Mouse (Mus musculus) neural tube, embryonic 11.5 days (tissue): ENCODE results near the gene Art5. TPM values are rescaled to one million over a fixed set of nuclear protein-coding genes. Genes with fewer than 3 reads are reported as not detected.

Experiments used
- ATAC-seq: fragments of 200-750 bp; cut with Nextera tagmentation; 2 replicates; pipeline ENCODE4 v1.8.0; 2017; ENCODE audit warnings: moderate number of reproducible peaks, mild to moderate bottlenecking, moderate TSS enrichment, moderate library complexity; ENCODE audit not compliant: insufficient read depth, low FRiP score, low TSS enrichment
- DNase-seq: peaks from one replicate; pipeline ENCODE4 v3.0.0-alpha.2; 2015; ENCODE audit warnings: low spot score
- H3K27ac ChIP-seq: fragments of 300-500 bp; sonication (generic); 2 replicates; pipeline ENCODE4 v1.5.1; 2014; ENCODE audit warnings: low read depth, mild to moderate bottlenecking, low read length
- H3K27me3 ChIP-seq: fragments of 300-500 bp; sonication (generic); 2 replicates; pipeline ENCODE4 v1.6.1; 2014; ENCODE audit warnings: mild to moderate bottlenecking, low read length, mixed read lengths; ENCODE audit not compliant: control insufficient read depth, insufficient read depth
- H3K36me3 ChIP-seq: fragments of 300-500 bp; sonication (generic); 2 replicates; pipeline ENCODE4 v1.6.1; 2014; ENCODE audit warnings: mild to moderate bottlenecking, low read length, moderate library complexity, mixed read lengths; ENCODE audit not compliant: control insufficient read depth, insufficient read depth
- H3K4me1 ChIP-seq: fragments of 300-500 bp; sonication (generic); 2 replicates; pipeline ENCODE4 v1.6.1; 2014; ENCODE audit warnings: low read length, mixed read lengths; ENCODE audit not compliant: control insufficient read depth, insufficient read depth
- H3K4me2 ChIP-seq: fragments of 300-500 bp; sonication (generic); 2 replicates; pipeline ENCODE4 v1.6.1; 2014; ENCODE audit warnings: low read depth, mild to moderate bottlenecking, moderate library complexity
- H3K4me3 ChIP-seq: fragments of 300-500 bp; sonication (generic); 2 replicates; pipeline ENCODE4 v1.5.1; 2014; ENCODE audit warnings: low read depth, low read length
- H3K9ac ChIP-seq: fragments of 300-500 bp; sonication (generic); 2 replicates; pipeline ENCODE4 v1.6.1; 2014; ENCODE audit warnings: mild to moderate bottlenecking, low read length
- H3K9me3 ChIP-seq: fragments of 300-500 bp; sonication (generic); 2 replicates; pipeline ENCODE4 v1.6.1; 2016; ENCODE audit warnings: low read length; ENCODE audit not compliant: control insufficient read depth
- WGBS: fragments of 180-500 bp; shearing (Covaris S2); extraction: QIAGEN DNeasy Blood & Tissue Kit; methylation state at CpG from one replicate; pipeline ENCODE4 v1.1.7; 2014; 5-methylcytosine and 5-hydroxymethylcytosine counted together
- polyA plus RNA-seq: library from polyadenylated mRNA; unstranded; fragments of >200 nt; fragmentation: Nextera tagmentation; extraction: Ambion mirVana; gene quantifications from 2 replicates; pipeline ENCODE4 v1.2.1, GENCODE M21; 2014

The Art5 gene
- polyA plus RNA-seq, 1 experiment from 2014 or later = 3.8 TPM

GRCm38 (mm10) chr7:102099760-102100661 is 9.3 kb downstream of the Art5 start:
- Histone ChIP-seq H3K4me1 (peaks cover 6% of the 10 kb centered on the region; the same call in 1 of the 2 replicates), H3K4me2 (peak overlapping the region; percentile 51), H3K27me3 (no peaks in the 10 kb centered on the region), H3K4me3 (peak overlapping the region; percentile 21), H3K27ac (no peak overlapping the region), H3K9me3 (no peaks in the 10 kb centered on the region), H3K9ac (peak overlapping the region; percentile 52), H3K36me3 (no peaks in the 10 kb centered on the region)
- ATAC-seq = peak; percentile 86
- DNase-seq = peak; percentile 63
- 2% methylated on average over 30 of the region's 30 CpGs for WGBS

GRCm38 (mm10) chr7:102087336-102087735 is 22.0 kb downstream of the Art5 start:
- Histone ChIP-seq H3K36me3 (0 out of 2 replicates have a peak, but pooled peaks cover 2% of the 10 kb centered on the region), H3K4me1 (no peaks in the 10 kb centered on the region), H3K9me3 (no peaks in the 10 kb centered on the region), H3K9ac (no peak overlapping the region), H3K27me3 (no peaks in the 10 kb centered on the region), H3K4me2 (no peak overlapping the region), H3K4me3 (no peak overlapping the region), H3K27ac (no peak overlapping the region)
- ATAC-seq (no peak), DNase-seq (no peak)
- WGBS = 87% methylated on average over 4 of the region's 4 CpGs

DNA sequence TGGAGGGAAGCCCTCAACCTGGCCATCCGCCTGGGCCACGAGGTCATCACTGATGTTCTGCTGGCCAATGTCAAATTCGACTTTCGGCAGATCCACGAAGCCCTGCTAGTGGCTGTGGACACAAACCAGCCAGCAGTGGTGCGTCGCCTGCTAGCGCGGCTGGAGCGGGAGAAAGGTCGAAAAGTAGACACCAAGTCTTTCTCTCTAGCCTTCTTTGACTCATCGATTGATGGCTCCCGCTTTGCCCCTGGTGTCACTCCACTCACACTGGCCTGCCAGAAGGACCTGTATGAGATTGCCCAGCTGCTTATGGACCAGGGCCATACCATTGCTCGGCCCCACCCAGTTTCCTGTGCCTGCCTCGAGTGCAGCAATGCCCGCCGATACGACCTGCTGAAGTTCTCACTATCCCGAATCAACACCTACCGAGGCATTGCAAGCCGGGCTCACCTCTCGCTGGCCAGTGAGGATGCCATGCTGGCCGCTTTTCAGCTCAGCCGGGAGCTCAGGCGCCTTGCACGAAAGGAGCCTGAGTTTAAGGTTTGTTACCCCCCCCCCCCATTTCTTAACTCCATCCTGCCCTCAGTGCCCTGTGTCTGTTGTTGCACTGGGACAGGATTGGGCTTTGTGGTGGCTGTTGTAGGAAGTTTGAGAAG is 25.1 kb downstream of the Art5 start:
- H3K27me3 ChIP-seq = no peaks in the 10 kb centered on the region
- no peak overlapping the region for H3K27ac ChIP-seq
- DNase-seq (no peak), ATAC-seq (no peak)
- H3K4me3 ChIP-seq = no peak overlapping the region
- no peaks in the 10 kb centered on the region for H3K4me1 ChIP-seq
- no peak overlapping the region for H3K4me2 ChIP-seq
- H3K9me3 ChIP-seq = no peaks in the 10 kb centered on the region
- peaks cover 7% of the 10 kb centered on the region; the same call in 1 of the 2 replicates for H3K36me3 ChIP-seq
- 90% methylated on average over 26 of the region's 26 CpGs for WGBS
- H3K9ac ChIP-seq = no peak overlapping the region

DNA sequence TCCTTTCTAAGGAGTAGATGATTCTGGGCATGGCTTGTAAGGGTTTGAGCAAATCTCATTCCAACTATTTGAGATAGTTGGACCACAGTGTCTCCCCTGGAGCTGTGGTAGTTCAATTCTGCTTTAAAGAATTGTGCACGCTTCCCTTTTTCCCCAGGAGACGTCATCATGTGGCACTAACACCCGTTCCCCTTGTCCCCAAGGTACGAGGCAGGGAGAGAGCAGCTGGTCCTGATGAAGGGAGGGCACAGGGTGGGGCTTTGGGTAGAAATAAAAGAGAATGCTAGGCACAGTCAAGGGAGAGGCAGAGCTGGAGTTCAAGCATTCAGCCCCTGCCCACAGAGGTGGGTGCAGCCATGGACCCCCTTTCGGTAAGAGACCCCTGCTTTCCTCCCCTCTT is 26.5 kb downstream of the Art5 start, which contains the start of gene Trpc2:
Gene Trpc2, plus strand, starts transcription at position 301 of the 400 bp plus-strand sequence.
- no peak for ATAC-seq
- H3K4me3 ChIP-seq = no peak within 1 kb of the TSS
- H3K36me3 ChIP-seq = peaks cover 7% of the 10 kb centered on the region; the same call in 1 of the 2 replicates
- no peak within 1 kb of the TSS for H3K9ac ChIP-seq
- no peaks in the 10 kb centered on the region for H3K9me3 ChIP-seq
- 82% methylated on average over 5 of the region's 5 CpGs for WGBS
- H3K4me2 ChIP-seq = no peak within 1 kb of the TSS
- no peaks in the 10 kb centered on the region for H3K4me1 ChIP-seq
- H3K27ac ChIP-seq = no peak within 1 kb of the TSS
- no peaks in the 10 kb centered on the region for H3K27me3 ChIP-seq
- DNase-seq = no peak

DNA sequence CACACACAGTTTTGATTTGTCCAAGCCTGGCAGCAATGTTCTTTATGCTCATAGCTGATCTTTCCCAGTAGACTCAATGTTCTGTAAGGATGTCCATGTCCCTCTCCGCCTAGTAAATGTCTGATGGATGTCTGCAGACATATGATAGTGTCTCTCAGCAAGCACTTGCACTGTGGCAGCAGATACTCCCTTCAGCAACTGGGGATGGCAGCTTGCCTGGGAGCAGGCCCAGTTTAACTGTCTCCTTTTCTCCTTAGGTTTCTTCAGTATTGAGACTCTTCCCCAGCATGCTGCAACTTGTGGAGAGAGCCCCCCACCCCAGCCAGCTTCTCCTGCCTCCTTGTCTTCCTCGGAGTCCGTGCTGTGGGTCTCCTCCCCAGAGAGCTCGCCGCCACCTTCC is 27.5 kb downstream of the Art5 start:
- DNase-seq (no peak), ATAC-seq (no peak)
- H3K9me3 ChIP-seq = no peaks in the 10 kb centered on the region
- peaks cover 7% of the 10 kb centered on the region; the same call in 1 of the 2 replicates for H3K36me3 ChIP-seq
- no peak overlapping the region for H3K27ac ChIP-seq
- 100% methylated on average over 5 of the region's 5 CpGs for WGBS
- no peaks in the 10 kb centered on the region for H3K4me1 ChIP-seq
- H3K4me2 ChIP-seq = no peak overlapping the region
- H3K9ac ChIP-seq = no peak overlapping the region
- H3K27me3 ChIP-seq = no peaks in the 10 kb centered on the region
- H3K4me3 ChIP-seq = no peak overlapping the region

- no peak overlapping the region for H3K9ac ChIP-seq
- 90% methylated on average over 8 of the region's 8 CpGs for WGBS
- peaks cover 11% of the 10 kb centered on the region for H3K36me3 ChIP-seq
- no peak overlapping the region for H3K4me2 ChIP-seq
- no peak overlapping the region for H3K27ac ChIP-seq
- ATAC-seq (no peak), DNase-seq (no peak)
- no peaks in the 10 kb centered on the region for H3K27me3 ChIP-seq
- no peaks in the 10 kb centered on the region for H3K4me1 ChIP-seq
- no peaks in the 10 kb centered on the region for H3K9me3 ChIP-seq
- H3K4me3 ChIP-seq = no peak overlapping the region
Observed at GRCm38 (mm10) chr7:102080311-102080710, 29.0 kb downstream of the Art5 start.

GRCm38 (mm10) chr7:102078517-102078916 is 30.8 kb downstream of the Art5 start:
- 86% methylated on average over 7 of the region's 7 CpGs for WGBS
- DNase-seq = no peak

GRCm38 (mm10) chr7:102076714-102077296 is 32.5 kb downstream of the Art5 start:
- no peak for DNase-seq

More at GRCm38 (mm10) chr7:102078517-102078916, 30.8 kb downstream of the Art5 start:
- no peaks in the 10 kb centered on the region for H3K4me1 ChIP-seq
- no peak overlapping the region for H3K9ac ChIP-seq
- H3K27me3 ChIP-seq = no peaks in the 10 kb centered on the region
- no peak overlapping the region for H3K27ac ChIP-seq
- H3K4me3 ChIP-seq = no peak overlapping the region
- H3K4me2 ChIP-seq = no peak overlapping the region
- no peaks in the 10 kb centered on the region for H3K9me3 ChIP-seq
- no peak for ATAC-seq
- peaks cover 13% of the 10 kb centered on the region for H3K36me3 ChIP-seq

More at GRCm38 (mm10) chr7:102076714-102077296, 32.5 kb downstream of the Art5 start:
- H3K4me3 ChIP-seq = no peak overlapping the region
- H3K9ac ChIP-seq = no peak overlapping the region
- H3K27ac ChIP-seq = no peak overlapping the region
- no peak overlapping the region for H3K4me2 ChIP-seq
- ATAC-seq = no peak
- 89% methylated on average over 7 of the region's 7 CpGs for WGBS
- H3K27me3 ChIP-seq = no peaks in the 10 kb centered on the region
- H3K4me1 ChIP-seq = no peaks in the 10 kb centered on the region
- no peaks in the 10 kb centered on the region for H3K9me3 ChIP-seq
- H3K36me3 ChIP-seq = peaks cover 15% of the 10 kb centered on the region
